Mouse (Mus musculus): Measurements from ENCODE around the gene Slc41a3. TPM values are rescaled to one million over a fixed set of nuclear protein-coding genes. Genes with fewer than 3 reads are reported as not detected.
A peak's percentile ranks its signal among the peaks of the same experiment; 100 is the strongest.

Slc41a3 gene
- total RNA-seq, 2 experiments from 2014 or later: 4.9 to 5.9 TPM

DNA sequence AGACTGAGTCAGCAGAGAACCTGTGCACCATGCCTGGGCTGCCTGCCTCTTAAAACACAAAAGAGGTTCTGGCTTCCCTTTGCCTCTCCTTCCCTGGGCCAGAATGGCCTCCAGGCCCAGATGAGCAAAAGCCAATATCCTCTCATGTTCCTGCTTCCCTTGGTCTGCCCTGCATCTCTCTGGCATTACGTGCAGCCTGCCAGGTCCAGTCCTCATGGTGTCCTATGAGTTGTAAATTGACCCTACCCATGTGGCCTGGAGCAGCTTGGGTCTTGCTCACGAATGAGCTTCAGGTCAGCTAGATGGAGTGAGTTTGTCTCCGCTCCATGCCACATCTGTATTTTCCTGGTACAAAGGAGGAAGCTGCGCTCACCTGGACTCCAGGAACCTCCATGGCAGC is 7.5 kb upstream of the Slc41a3 start:
- no peak for DNase-seq
- intact Hi-C loops (cut with DNase I): no loop called here

DNA sequence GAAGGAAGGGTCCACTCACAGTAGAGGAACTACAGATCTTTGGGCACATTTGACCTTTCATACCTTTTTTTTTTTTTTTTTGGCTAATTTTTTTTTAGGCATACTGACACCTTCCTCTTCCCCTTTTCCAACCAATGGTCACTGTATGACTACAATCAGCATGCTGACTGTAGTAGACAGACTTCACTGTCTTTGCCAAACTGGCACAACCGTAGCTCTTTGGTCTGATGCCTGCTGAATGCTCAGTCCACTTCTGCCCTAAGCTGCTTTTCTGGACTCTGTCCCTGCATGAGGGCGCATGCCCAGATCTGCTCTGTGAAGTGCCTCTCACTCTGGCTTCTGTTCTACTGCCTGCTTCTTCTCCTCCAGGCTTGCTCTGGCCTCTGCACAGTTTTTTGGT is 6.9 kb upstream of the Slc41a3 start:
- intact Hi-C loops (cut with DNase I): no loop called here
- peak; percentile 85 for DNase-seq

DNA sequence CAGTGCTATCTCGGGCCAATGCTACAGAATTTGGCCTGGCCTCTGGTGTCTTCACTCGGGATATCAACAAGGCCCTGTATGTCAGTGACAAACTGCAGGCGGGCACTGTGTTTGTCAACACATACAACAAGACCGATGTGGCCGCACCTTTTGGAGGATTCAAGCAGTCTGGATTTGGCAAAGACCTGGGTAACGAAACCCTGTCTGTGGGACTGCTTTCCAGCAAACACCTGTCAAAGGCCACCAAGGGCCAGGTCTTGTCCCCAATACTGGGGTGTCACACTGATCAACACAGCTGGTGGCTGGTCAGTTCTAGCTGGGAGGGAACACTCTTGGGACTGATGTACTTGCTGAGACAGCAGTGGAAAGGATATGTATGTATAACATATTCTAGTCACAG is 6.3 kb upstream of the Slc41a3 start:
- intact Hi-C loops (cut with DNase I): no loop called here

DNA sequence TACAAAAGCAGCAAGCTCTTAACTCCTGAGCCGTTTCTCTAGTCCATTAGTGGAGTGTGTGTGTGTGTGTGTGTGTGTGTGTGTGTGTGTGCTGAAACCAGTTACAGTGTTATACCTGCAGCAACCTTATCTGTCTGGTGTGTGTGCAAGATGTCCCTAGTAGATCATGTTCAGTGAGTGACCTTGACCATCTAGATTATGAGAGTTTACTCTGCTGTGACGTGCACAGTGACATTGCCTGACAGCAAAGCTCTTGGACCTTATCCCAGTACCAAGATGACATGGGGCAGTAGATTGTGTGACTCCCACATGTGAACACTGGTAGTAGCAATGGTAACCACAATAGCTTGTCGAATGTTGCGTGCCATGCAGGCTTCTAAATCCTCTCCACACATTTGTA is 4.2 kb upstream of the Slc41a3 start:
- DNase-seq: no peak
- intact Hi-C loops (cut with DNase I): no loop called here

More for the DNA sequence above, 6.3 kb upstream of the Slc41a3 start:
- no peak for DNase-seq

DNA sequence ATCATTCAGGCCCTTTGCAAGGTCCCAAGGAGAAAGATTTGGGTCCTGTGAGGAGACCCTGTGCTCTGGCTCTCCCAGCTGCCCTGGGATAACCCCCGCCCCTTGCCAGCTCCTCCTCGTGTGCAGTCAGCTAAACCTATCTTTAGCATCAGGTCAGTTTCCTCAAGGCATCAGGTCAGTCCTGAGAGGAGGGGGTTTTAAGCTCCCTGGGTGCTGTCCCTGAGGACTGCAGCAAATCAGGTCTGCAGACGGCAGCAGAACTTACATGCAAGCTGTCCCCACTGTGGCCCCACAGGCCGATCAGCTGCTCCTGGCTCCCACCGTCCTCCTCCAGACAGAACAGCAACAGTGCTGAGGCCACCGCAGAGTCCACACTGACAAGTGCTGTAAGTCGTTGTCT is 2.8 kb upstream of the Slc41a3 start:
- DNase-seq: no peak
- intact Hi-C loops (cut with DNase I): no loop called here

DNA sequence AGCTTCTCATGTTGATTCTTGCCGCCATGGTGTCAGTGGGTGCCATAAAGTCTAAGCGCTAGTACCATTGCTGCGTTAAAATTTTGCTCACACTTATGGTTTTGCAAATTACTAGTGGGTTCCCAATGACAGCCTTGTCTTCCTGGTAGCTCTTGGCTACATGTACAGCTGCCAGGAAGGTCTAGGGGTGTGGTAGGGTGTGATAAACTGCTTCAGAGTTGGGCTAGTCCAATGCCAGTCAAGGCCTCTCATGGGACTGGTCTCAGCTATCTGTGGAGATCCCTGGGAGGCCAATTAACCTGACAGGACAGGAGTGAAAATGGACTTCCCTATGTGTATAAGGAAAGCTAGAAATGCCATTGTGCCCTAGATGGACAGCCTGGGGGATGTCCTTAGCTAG is 2.2 kb upstream of the Slc41a3 start:
- no peak for DNase-seq
- intact Hi-C loops (cut with DNase I): no loop called here

DNA sequence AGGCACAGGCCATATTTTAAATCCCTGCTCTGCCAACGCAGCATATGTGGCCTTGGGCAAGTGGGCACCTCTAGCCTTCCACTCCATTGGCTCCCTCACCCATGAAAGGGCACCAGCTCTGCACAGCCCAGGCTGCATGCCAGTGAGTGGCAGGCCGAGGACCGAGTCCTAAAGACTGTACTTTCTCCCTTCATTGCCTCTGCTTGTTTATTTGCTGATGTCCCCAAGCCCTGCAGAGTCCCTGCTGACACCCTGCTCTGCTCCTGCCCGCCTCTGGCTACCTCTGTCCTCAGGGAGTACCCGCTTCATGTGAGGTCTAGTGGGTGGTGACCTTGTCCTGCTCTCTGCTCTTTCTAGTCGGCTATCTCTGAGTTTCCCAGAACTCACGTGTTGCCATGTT is 1.4 kb upstream of the Slc41a3 start:
- intact Hi-C loops (cut with DNase I): no loop called here
- DNase-seq: peak; percentile 64

DNA sequence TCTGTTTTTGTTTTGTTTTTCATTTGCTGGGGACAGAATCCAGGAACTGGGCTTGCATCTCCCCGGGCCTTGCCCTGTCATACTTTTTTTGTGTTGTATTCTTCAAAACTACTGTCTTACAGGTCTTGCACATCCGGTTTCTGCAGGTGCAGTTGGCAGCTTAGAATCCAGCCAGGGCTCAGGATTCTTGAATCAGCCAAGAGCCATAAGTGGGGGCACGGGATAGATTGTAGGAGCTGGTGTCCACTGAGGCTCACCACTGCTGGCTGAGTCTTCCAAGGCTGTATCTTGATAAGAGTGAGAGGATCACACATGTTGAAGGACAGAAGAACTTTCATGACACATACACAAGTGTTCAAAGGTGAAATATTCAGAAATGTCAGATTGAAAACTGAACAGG is 395 bp upstream of the Slc41a3 start:
- DNase-seq: no peak
- intact Hi-C loops (cut with DNase I): no loop called here

DNA sequence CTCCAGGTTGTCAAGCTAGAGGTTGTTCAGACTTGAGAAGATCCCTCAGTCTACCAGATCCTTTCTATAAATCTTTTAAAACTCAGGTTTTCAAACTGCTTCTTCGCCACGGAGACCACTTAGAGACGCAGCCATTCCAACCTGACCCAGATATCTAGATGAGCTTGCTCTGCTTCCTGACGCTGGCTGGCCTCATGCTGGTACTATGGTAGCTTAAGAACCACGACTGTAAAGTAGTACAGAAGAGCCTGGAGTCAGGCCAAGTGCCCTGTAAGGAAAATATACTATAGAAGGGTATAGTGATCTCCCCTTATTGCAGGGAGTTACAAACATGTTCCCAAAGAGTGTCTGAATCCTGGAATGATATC is 757 bp downstream of the Slc41a3 start:
- DNase-seq: no peak
- intact Hi-C loops (cut with DNase I): loop anchor here (5.0 kb wide), 1 partner anchor 122 kb away; no protein-coding TSS in a partner anchor

DNA sequence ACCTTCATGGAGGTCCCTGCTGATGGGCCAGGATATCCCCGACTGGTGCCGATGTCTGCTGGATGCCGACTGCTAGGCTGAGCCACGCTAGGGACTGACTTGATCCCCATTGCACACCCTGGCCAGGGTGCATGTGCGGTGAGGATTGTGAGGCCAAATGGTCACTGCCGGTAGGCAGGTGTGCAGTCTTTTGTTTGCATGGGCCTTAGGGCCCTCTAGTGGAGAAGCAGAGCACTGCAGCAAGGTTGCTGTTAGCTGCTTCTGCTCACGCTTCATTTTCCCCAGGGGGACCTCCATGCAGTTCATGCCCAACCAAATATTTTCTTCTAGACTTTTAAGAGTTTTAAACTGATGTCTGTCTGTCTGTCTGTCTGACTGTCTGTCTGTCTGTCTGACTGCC is 2.0 kb downstream of the Slc41a3 start:
- intact Hi-C loops (cut with DNase I): loop anchor here (5.0 kb wide), 1 partner anchor 121 kb away; no protein-coding TSS in a partner anchor
- DNase-seq: peak; percentile 68

DNA sequence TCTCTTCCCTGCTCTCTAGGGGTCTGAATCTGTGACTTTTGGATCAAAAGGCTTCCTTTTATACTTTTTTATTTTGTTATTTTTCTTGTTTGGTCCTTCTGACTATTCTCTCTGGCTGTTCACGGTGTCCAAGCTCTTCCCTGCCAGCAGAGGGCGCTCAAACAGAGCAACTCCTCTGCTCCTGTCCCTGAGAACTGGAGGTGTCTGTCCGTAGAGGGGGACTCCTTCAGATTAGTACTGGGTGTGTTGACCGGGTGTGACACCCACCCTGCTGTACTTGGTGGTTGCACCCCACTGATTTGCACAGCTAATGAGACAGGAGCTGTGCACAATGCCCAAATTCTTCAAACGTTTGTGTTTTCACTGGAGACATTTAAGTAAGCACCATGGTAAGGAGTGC is 2.7 kb downstream of the Slc41a3 start:
- DNase-seq: peak; percentile 59
- intact Hi-C loops (cut with DNase I): loop anchor here (5.0 kb wide), 1 partner anchor 120 kb away; no protein-coding TSS in a partner anchor

DNA sequence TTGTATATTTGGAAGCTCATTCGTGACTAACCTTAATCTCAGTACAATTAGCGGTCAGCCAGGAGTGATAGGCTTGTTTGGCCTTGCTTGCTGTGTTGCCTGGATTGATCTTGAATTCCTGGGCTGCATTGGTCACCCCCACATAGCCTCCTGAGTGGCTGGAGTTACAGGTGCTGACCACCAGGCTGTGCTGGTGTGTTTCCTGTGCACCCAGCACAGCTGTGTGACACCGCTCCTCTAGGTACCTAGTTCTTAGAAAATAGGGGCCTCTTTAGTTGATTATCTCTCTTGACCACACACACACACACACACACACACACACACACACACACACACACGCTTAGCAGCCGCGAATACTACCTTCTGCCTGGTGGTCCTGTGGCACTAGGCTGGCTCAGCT is 3.7 kb downstream of the Slc41a3 start:
- DNase-seq: no peak
- intact Hi-C loops (cut with DNase I): loop anchor here (5.0 kb wide), 1 partner anchor 119 kb away; no protein-coding TSS in a partner anchor

DNA sequence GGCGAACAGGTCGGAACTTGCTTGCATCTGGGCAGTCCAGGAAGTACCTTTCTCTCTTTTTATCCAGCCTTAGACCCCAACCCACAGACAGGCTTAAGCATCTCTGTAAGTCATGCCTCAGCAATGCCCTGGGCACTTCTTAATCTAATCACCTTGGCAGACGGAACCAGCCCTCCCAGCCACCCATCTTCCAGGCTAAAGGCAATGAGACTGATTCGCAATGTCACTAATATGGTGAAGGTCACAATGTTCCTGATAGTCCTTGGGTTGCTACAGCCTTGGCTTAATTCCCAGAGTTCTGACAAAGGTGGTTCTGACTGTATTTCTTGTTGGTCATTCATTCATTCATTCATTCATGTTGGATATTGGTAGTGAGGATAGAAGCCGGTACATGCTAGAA is 5.7 kb downstream of the Slc41a3 start:
- intact Hi-C loops (cut with DNase I): no loop called here
- DNase-seq: no peak

DNA sequence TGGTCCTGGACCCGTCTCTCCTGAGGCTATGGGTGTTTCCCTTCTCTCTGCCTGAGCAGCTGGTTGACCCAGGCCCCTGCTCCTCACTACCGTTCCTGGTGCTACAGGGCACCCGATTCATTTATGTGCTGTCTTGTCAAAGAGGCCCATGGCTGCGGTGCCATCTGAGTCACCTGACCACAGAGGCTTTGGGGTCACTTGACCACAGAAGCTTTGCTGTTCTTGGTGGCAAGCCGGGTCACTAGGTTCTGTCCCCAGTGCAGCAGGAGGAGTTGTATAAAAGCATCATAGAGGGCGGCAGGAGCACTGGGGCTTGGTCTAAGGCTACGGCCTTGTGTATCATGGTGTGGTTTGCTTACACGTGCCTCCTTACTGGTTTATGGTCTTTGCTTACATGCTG is 8.8 kb downstream of the Slc41a3 start:
- intact Hi-C loops (cut with DNase I): no loop called here
- DNase-seq: no peak

DNA sequence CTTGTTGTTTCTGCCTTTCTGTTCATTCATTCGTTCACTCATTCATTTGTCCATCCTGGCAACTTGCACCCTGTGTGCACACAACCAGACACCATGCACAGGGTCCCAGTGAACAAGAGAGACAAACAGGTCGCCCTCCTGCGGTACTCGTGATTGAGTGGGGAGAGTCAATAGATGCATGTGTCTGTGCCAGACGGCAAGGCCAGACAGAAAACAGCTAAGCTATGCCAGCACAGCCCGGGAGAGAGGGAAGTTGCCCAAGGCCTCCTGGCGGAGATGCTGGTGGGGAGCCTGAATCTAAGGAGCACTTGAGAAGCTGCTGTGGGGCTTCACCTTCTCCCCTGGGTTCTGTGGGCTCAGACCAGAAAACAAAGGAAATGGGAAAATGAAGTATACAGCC is 10.8 kb downstream of the Slc41a3 start:
- intact Hi-C loops (cut with DNase I): no loop called here

DNA sequence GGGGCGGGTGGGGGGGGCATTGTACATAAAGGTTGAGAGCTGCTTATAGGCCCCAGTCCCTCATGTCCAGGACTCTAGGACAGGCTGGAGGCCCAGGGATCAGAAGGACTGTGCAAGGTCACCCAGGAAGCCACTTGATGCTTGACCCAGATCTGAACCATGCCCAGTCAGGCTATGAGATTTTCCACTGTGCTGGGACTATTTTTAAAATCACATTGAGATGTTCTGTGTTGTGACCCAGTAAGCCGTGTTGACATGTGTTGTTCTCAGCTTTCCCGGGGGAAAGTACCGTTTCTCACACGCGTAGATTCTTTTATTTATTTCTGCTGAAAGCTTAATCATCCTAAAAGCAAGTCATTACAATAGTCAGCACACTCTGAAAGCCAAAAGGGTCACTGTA is 11.5 kb downstream of the Slc41a3 start:
- intact Hi-C loops (cut with DNase I): no loop called here

More for the DNA sequence above, 10.8 kb downstream of the Slc41a3 start:
- DNase-seq: peak; percentile 24

DNA sequence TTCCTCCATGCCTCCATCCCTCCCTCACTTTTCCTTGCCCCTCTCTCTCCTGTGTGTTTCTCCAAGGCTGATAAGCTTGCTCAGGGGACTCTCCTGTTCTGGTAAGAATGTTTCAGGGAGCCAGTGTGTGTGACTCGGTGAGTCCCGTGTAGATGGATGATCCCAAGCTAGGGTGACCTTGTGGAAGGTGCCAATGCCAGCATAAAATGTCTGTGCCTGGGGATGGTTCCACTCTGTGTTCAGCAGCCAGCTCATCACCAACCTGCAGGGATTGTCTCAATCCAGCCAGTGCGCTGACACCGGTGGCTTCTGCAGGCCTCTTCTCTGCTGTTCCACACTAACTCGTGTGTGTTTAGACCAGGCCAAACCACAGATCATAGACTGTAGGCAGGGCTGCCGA is 12.0 kb downstream of the Slc41a3 start:
- DNase-seq: no peak

More for the DNA sequence above, 11.5 kb downstream of the Slc41a3 start:
- no peak for DNase-seq

DNA sequence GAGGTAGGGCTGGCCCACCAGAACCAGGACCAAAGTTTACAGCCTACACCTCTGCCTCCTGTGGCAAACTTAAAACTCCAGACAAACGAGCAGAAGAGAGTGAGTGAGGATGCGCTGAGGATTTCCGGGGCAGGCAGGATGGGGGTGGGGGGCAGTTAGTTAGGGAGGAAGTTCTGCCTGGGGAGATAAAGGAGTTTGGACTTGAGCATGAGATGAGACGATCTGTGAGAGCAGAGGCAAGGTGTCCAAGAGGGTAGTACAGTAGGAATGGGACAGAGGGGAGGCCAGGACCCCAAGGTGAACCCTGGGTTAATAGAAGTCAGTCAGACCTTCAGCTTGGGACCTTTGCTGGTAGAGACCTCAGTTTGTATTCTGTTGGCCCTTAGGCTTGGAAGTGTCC is 13.7 kb downstream of the Slc41a3 start:
- no peak for DNase-seq

More for the DNA sequence above, 12.0 kb downstream of the Slc41a3 start:
- intact Hi-C loops (cut with DNase I): no loop called here

DNA sequence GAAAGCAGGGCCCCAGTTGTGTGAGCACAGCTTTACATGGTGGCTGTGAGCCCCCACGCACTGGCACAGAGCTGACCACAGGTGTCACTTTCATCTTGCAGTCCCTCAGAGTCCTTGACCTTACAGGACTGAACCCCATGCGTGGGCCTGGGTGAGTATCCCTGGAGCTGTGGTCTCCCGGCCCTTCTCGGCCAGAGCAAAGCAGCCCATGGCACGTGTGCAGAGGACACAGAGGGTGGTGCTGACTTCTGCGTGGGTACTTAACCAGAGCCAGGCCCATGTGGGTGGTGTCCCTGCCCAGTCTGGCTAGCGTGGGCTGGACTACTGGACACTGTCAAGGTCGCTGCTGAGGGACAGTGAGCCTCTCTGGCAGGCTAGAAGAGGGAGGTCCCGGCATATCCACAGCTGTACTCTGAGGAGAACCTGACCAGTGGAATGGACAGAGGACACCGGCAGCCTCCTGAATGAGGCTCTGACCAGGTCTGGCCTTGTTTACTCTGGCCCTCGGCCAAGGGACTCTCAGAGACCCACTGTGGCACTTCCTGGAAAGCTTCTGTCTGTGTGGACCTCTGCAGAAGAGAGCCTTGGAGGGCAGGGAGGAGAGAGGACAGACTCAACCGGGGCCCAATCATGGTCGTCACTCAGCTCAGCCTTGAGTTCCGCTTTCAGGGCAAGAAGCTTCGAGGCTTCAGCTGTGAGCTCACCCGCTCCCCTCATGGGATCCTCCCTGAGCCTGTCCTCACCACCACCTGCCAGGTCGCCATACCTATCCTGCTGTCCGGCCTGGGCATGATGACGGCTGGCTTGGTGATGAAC is 14.5 kb downstream of the Slc41a3 start:
- DNase-seq: no peak
- intact Hi-C loops (cut with DNase I): no loop called here

More for the DNA sequence above, 13.7 kb downstream of the Slc41a3 start:
- intact Hi-C loops (cut with DNase I): no loop called here

DNA sequence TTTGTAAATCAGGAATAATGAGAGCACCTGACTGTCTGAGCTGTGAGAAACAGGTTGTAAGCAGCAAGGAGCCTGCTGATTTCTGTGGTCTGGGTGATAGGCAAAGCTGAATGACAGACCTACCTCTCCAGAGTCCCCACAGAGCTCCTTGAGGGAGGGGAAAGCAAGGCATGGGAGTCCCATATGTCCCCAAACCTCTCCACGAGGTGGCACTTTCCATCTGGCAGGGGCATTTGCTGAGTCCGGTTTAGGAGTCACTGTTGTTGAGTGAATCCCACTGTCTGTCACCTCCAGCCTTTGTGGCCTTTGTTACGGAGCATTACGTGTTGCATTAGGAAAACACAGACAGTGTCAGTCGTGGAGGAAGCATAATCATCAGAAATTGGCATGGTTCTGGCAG is 15.4 kb downstream of the Slc41a3 start:
- DNase-seq: no peak
- intact Hi-C loops (cut with DNase I): no loop called here

DNA sequence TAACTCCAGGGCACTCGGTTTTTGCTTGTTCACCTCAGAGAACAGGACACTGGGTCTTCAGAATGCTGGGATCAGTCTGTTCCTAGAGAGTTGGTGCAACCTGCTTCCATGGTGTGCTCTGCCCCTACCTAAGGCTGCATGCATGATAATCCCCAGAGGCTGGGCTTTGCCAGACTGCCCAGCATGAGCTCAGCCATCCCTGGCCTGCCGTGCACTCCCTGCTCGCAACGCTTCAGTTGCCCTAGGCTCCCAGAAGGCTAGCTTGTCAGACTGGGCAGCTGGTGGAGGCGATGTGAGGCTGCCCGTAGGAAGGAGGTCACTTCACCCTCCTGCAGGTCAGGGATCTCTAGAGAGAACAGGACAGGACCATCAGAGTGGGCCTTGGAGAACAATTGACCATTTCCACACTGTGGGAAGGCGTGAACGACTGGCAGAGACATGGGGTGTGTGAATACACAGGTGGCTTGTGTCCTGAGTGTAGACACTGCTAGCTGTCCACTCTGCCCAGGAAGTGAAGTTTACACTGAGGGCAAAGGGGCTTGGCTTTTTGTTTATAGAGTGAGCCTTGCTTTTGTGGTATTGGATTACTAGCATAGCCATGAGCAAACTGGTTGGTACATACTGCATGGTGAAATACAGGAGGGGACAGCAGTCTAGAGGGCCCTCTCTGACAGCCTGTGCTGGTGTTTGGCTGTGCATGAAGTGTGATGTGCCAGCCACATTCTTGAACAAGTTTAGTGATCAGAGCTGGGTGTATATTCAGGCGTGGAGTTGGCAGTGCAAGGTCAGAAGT is 16.5 kb downstream of the Slc41a3 start:
- no peak for DNase-seq
- intact Hi-C loops (cut with DNase I): no loop called here

DNA sequence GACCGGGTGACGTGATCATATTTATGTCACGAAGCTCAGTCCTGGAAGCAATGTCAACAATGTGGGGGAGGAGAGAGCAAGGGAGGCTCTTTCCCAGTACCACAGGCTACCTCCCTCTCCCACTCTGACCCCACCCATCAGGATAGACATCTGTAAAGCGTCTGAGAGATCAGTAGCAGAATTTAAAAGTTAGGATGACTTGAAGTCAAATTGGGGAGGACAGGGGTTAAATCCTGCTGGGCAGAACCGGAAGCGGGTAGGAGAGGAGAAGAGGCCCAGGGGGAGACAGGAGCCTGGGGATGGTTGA is 17.0 kb downstream of the Slc41a3 start:
- intact Hi-C loops (cut with DNase I): no loop called here
- DNase-seq: no peak

Data from left cerebral cortex, postnatal 4 days (tissue).